Mouse (Mus musculus) embryonic fibroblast, embryonic 13.5 days (primary cell): ENCODE measurements around the gene Fut8.

Experiments
- CTCF ChIP-seq: IDR thresholded peaks from 2 replicates; pipeline ENCODE4 v1.5.1; 2011; ENCODE audit warnings: mild to moderate bottlenecking, control low read depth, low read length, moderate library complexity, borderline replicate concordance; ENCODE audit not compliant: insufficient read depth
- POLR2A ChIP-seq: IDR thresholded peaks from 2 replicates; pipeline ENCODE4 v1.6.1; 2011; ENCODE audit warnings: low read depth, mild to moderate bottlenecking, control low read depth, low read length, moderate library complexity

DNA sequence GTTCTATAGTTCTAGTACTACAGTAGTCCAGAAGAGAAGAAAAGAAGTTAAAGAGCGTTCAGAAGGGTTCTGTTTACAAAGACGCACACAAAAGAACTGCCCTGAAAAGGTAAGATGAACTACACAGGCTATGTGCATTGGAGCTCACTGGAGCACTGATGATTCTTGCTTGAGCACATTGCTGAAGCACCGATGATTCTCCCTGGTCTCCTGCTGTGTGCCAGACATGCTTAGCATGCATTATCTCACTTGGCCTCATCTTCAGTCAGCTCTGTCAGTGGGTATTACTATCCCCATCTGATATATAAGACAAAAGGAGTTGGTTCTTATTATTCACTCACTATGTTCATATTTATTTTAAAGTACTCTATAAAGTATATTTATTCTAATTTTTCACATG is 243.9 kb downstream of the Fut8 start:
- TF ChIP-seq POLR2A (no peak), CTCF (no peak)
